Mouse (Mus musculus): ENCODE data around the gene Dleu7.

Gene Dleu7

GRCm38 (mm10) chr14:62288731-62289130 is 4.1 kb downstream of the Dleu7 start:
- DNase-seq (ENCODE audit: low read depth, low spot score): no peak

- DNase-seq (ENCODE audit: low read depth, low spot score): no peak
Observed at GRCm38 (mm10) chr14:62282974-62283373, 9.9 kb downstream of the Dleu7 start.

- DNase-seq (ENCODE audit: low read depth, low spot score): no peak
Observed at GRCm38 (mm10) chr14:62273604-62274003, 19.2 kb downstream of the Dleu7 start.

- no peak for DNase-seq (ENCODE audit: low read depth, low spot score)
Observed at GRCm38 (mm10) chr14:62270698-62271396, 22.0 kb downstream of the Dleu7 start.

GRCm38 (mm10) chr14:62258978-62259536 is 33.8 kb downstream of the Dleu7 start:
- no peak for DNase-seq (ENCODE audit: low read depth, low spot score)

GRCm38 (mm10) chr14:62258125-62258524 is 34.7 kb downstream of the Dleu7 start:
- no peak for DNase-seq (ENCODE audit: low read depth, low spot score)

- no peak for DNase-seq (ENCODE audit: low read depth, low spot score)
Observed at GRCm38 (mm10) chr14:62256066-62256465, 36.8 kb downstream of the Dleu7 start.

- no peak for DNase-seq (ENCODE audit: low read depth, low spot score)
Observed at GRCm38 (mm10) chr14:62254371-62254770, 38.5 kb downstream of the Dleu7 start.

- peak; percentile 42 for DNase-seq (ENCODE audit: low read depth, low spot score)
Observed at GRCm38 (mm10) chr14:62251999-62252398, 40.8 kb downstream of the Dleu7 start.

GRCm38 (mm10) chr14:62250046-62250445 is 42.8 kb downstream of the Dleu7 start:
- DNase-seq (ENCODE audit: low read depth, low spot score): no peak

GRCm38 (mm10) chr14:62249251-62249650 is 43.6 kb downstream of the Dleu7 start:
- DNase-seq (ENCODE audit: low read depth, low spot score): no peak

- DNase-seq (ENCODE audit: low read depth, low spot score): no peak
Observed at GRCm38 (mm10) chr14:62248796-62249195, 44.1 kb downstream of the Dleu7 start.

GRCm38 (mm10) chr14:62248345-62248744 is 44.5 kb downstream of the Dleu7 start:
- no peak for DNase-seq (ENCODE audit: low read depth, low spot score)

GRCm38 (mm10) chr14:62245557-62245956 is 47.3 kb downstream of the Dleu7 start:
- no peak for DNase-seq (ENCODE audit: low read depth, low spot score)

- DNase-seq (ENCODE audit: low read depth, low spot score): no peak
Observed at GRCm38 (mm10) chr14:62243530-62243929, 49.3 kb downstream of the Dleu7 start.

GRCm38 (mm10) chr14:62235969-62236368 is 56.9 kb downstream of the Dleu7 start:
- DNase-seq (ENCODE audit: low read depth, low spot score): no peak

- DNase-seq (ENCODE audit: low read depth, low spot score): no peak
Observed at GRCm38 (mm10) chr14:62235214-62235613, 57.6 kb downstream of the Dleu7 start.

GRCm38 (mm10) chr14:62230968-62231367 is 61.9 kb downstream of the Dleu7 start:
- DNase-seq (ENCODE audit: low read depth, low spot score): no peak

GRCm38 (mm10) chr14:62227101-62227500 is 65.7 kb downstream of the Dleu7 start:
- no peak for DNase-seq (ENCODE audit: low read depth, low spot score)

GRCm38 (mm10) chr14:62226576-62227047 is 66.2 kb downstream of the Dleu7 start:
- DNase-seq (ENCODE audit: low read depth, low spot score): no peak

Measured in c-Kit-negative CD71-positive TER-119-positive erythroid progenitor cells, embryonic 14.5 days (primary cell).